Mouse (Mus musculus) bone marrow, adult 2 months (tissue): ENCODE measurements at regions not wholly inside any gene's neighbourhood (a gene's known extent, or its start where the extent isn't known, plus 50 kb on each side); places are given as distances from the start of the nearest gene placed in this dataset.

ENCODE experiments used
- CTCF ChIP-seq: fragments of 200-500 bp; IDR thresholded peaks from 2 replicates; pipeline ENCODE4 v1.5.1; 2011; ENCODE audit warnings: low read length, control low read depth; ENCODE audit not compliant: control insufficient read depth, insufficient read depth
- POLR2A ChIP-seq: fragments of 200-500 bp; IDR thresholded peaks from 2 replicates; pipeline ENCODE4 v1.6.1; 2011; ENCODE audit warnings: low read depth, mild to moderate bottlenecking, control low read depth, low read length, borderline replicate concordance; ENCODE audit not compliant: control insufficient read depth

- no peak for TF ChIP-seq CTCF
- no peak for TF ChIP-seq POLR2A
Measured at GRCm38 (mm10) chr16:5313261-5313660, 57.5 kb upstream of the Eef2kmt start.
